8 mouse cellular contexts compared by ENCODE assay signal in genomic region chr2:168205681-168206631, GRCm38 (mm10). TPM values are rescaled to one million over a fixed set of nuclear protein-coding genes. Genes with fewer than 3 reads are reported as not detected.
DNase-seq lines count a peak whose midpoint lies in the region; ATAC-seq and TF ChIP-seq lines count a peak whose summit lies in the region.

No protein-coding gene starts in this region.

- no peak for TF ChIP-seq CTCF in hindbrain, postnatal 0 days (IDR thresholded peaks at IDR 0.05; ENCODE audit: low read depth)

- peak overlapping the region; percentile 78 for H3K27ac ChIP-seq in brown adipose tissue, adult 24 weeks (replicated peaks; ENCODE audit: low read depth, low read length)
- H3K27ac ChIP-seq in forebrain, embryonic 12.5 days, result peak overlapping the region; percentile 99
- peak overlapping the region; percentile 100 for H3K27ac ChIP-seq in hindbrain, postnatal 0 days
- H3K27ac ChIP-seq in limb, embryonic 11.5 days (replicated peaks; ENCODE audit: low read depth, low read length), result peak overlapping the region; percentile 100
- peak overlapping the region; percentile 99 for H3K27ac ChIP-seq in midbrain, embryonic 15.5 days
- peak overlapping the region; percentile 97 for H3K27ac ChIP-seq in stomach, embryonic 16.5 days (ENCODE audit: low read length)

- H3K27me3 ChIP-seq in forebrain, embryonic 12.5 days, result no peaks in the 10 kb centered on the region
- H3K27me3 ChIP-seq in hindbrain, postnatal 0 days (ENCODE audit: insufficient read depth, low read length), result no peaks in the 10 kb centered on the region
- no peaks in the 10 kb centered on the region for H3K27me3 ChIP-seq in limb, embryonic 11.5 days (ENCODE audit: control insufficient read depth, insufficient read depth, low read length)
- H3K27me3 ChIP-seq in midbrain, embryonic 15.5 days (replicated peaks), result no peaks in the 10 kb centered on the region
- no peaks in the 10 kb centered on the region for H3K27me3 ChIP-seq in stomach, embryonic 16.5 days (ENCODE audit: control insufficient read depth, insufficient read depth, low read length)

- under 1% methylated on average over 29 of the region's 49 CpGs for WGBS in forebrain, embryonic 12.5 days
- 0% methylated on average over 45 of the region's 49 CpGs for WGBS in hindbrain, postnatal 0 days
- WGBS in limb, embryonic 11.5 days, result under 1% methylated on average over 46 of the region's 49 CpGs
- under 1% methylated on average over 45 of the region's 49 CpGs for WGBS in midbrain, embryonic 15.5 days
- under 1% methylated on average over 46 of the region's 49 CpGs for WGBS in stomach, embryonic 16.5 days

- DNase-seq in heart, adult 11 months, result peak; percentile 92
- DNase-seq in heart, adult 8-10 months (ENCODE audit: low spot score), result no peak
- DNase-seq in hindbrain, postnatal 0 days (ENCODE audit: low spot score), result peak; percentile 56
- peak; percentile 62 for DNase-seq in limb, embryonic 11.5 days (ENCODE audit: low spot score)

- peak; percentile 28 for ATAC-seq in forebrain, embryonic 12.5 days (ENCODE audit: low FRiP score)
- peak; percentile 16 for ATAC-seq in hindbrain, postnatal 0 days
- ATAC-seq in limb, embryonic 11.5 days (ENCODE audit: insufficient number of reproducible peaks, low FRiP score, low TSS enrichment, low read depth), result no peak
- peak; percentile 31 for ATAC-seq in midbrain, embryonic 15.5 days (replicated peaks)
- ATAC-seq in stomach, embryonic 16.5 days (ENCODE audit: insufficient read depth, low FRiP score), result peak; percentile 26; the same call in 1 of the 2 replicates

- H3K9ac ChIP-seq in forebrain, embryonic 12.5 days, result peak overlapping the region; percentile 100
- H3K9ac ChIP-seq in hindbrain, postnatal 0 days (replicated peaks; ENCODE audit: low read length), result peak overlapping the region; percentile 100
- peak overlapping the region; percentile 100 for H3K9ac ChIP-seq in limb, embryonic 11.5 days (ENCODE audit: low read length)
- peak overlapping the region; percentile 100 for H3K9ac ChIP-seq in midbrain, embryonic 15.5 days
- H3K9ac ChIP-seq in stomach, embryonic 16.5 days (ENCODE audit: low read length), result peak overlapping the region; percentile 100

- no peaks in the 10 kb centered on the region for H3K9me3 ChIP-seq in forebrain, embryonic 12.5 days
- H3K9me3 ChIP-seq in hindbrain, postnatal 0 days (ENCODE audit: low read length), result no peaks in the 10 kb centered on the region
- no peaks in the 10 kb centered on the region for H3K9me3 ChIP-seq in limb, embryonic 11.5 days (ENCODE audit: control insufficient read depth, low read length)
- no peaks in the 10 kb centered on the region for H3K9me3 ChIP-seq in midbrain, embryonic 15.5 days
- H3K9me3 ChIP-seq in stomach, embryonic 16.5 days (replicated peaks; ENCODE audit: control insufficient read depth, low read length), result 0 out of 2 replicates have a peak, but pooled peaks cover 4% of the 10 kb centered on the region

- peaks cover 21% of the 10 kb centered on the region for H3K4me1 ChIP-seq in brown adipose tissue, adult 24 weeks (ENCODE audit: control insufficient read depth, insufficient read depth, insufficient read length, low read length)
- H3K4me1 ChIP-seq in forebrain, embryonic 12.5 days, result peaks cover 23% of the 10 kb centered on the region
- H3K4me1 ChIP-seq in hindbrain, postnatal 0 days (ENCODE audit: insufficient read depth, low read length), result peaks cover 5% of the 10 kb centered on the region; the same call in 1 of the 2 replicates
- peaks cover 5% of the 10 kb centered on the region for H3K4me1 ChIP-seq in limb, embryonic 11.5 days (ENCODE audit: control insufficient read depth, insufficient read depth, low read length)
- peaks cover 31% of the 10 kb centered on the region for H3K4me1 ChIP-seq in midbrain, embryonic 15.5 days
- H3K4me1 ChIP-seq in stomach, embryonic 16.5 days (ENCODE audit: control insufficient read depth, insufficient read depth, low read length), result peaks cover 21% of the 10 kb centered on the region

- H3K4me3 ChIP-seq in brown adipose tissue, adult 24 weeks (ENCODE audit: insufficient read depth, low read depth, low read length), result peak overlapping the region; percentile 100
- peak overlapping the region; percentile 99 for H3K4me3 ChIP-seq in forebrain, embryonic 12.5 days (replicated peaks)
- peak overlapping the region; percentile 98 for H3K4me3 ChIP-seq in hindbrain, postnatal 0 days (ENCODE audit: low read length)
- peak overlapping the region; percentile 100 for H3K4me3 ChIP-seq in limb, embryonic 11.5 days (ENCODE audit: low read depth, low read length)
- H3K4me3 ChIP-seq in midbrain, embryonic 15.5 days, result peak overlapping the region; percentile 83
- peak overlapping the region; percentile 90 for H3K4me3 ChIP-seq in stomach, embryonic 16.5 days (replicated peaks; ENCODE audit: low read length)

- peaks cover 46% of the 10 kb centered on the region for H3K36me3 ChIP-seq in forebrain, embryonic 12.5 days (replicated peaks)
- H3K36me3 ChIP-seq in hindbrain, postnatal 0 days (ENCODE audit: insufficient read depth, low read length), result peaks cover 18% of the 10 kb centered on the region; the same call in 1 of the 2 replicates
- H3K36me3 ChIP-seq in limb, embryonic 11.5 days (ENCODE audit: control insufficient read depth, insufficient read depth, low read length), result peaks cover 13% of the 10 kb centered on the region
- H3K36me3 ChIP-seq in midbrain, embryonic 15.5 days (replicated peaks), result peaks cover 13% of the 10 kb centered on the region
- peaks cover 18% of the 10 kb centered on the region; the same call in 1 of the 2 replicates for H3K36me3 ChIP-seq in stomach, embryonic 16.5 days (ENCODE audit: control insufficient read depth, insufficient read depth, low read length)

- peak overlapping the region; percentile 75 for H3K4me2 ChIP-seq in forebrain, embryonic 12.5 days
- H3K4me2 ChIP-seq in hindbrain, postnatal 0 days (ENCODE audit: low read depth, low read length), result peak overlapping the region; percentile 69
- peak overlapping the region; percentile 77 for H3K4me2 ChIP-seq in limb, embryonic 11.5 days (ENCODE audit: low read depth, severe bottlenecking)
- peak overlapping the region; percentile 70 for H3K4me2 ChIP-seq in midbrain, embryonic 15.5 days
- peak overlapping the region; percentile 89 for H3K4me2 ChIP-seq in stomach, embryonic 16.5 days (ENCODE audit: low read depth, low read length)

RNA-seq across cellular contexts. Expression of gene Adnp, which starts 1.0 kb away (rescaled TPM):
- total RNA-seq in heart, adult 8-10 months (2022), result 10 to 100 TPM; 23.1 to 24.3 (median 23.7) TPM
- polyA plus RNA-seq in brown adipose tissue, adult 24 weeks (2012; ENCODE audit: insufficient read depth, insufficient read length, missing spikeins), result 4.1 and 5.9 TPM in 2 replicates
- 3.5 and 10.8 TPM in 2 replicates for polyA plus RNA-seq in forebrain, embryonic 12.5 days (2016; fragmentation: Nextera tagmentation; extraction: Ambion mirVana)
- total RNA-seq in hindbrain, postnatal 0 days (2014; rRNA removed), result 37.5 and 47.1 TPM in 2 replicates
- 11.1 and 14.1 TPM in 2 replicates for polyA plus RNA-seq in hindbrain, postnatal 0 days (2015; fragmentation: Nextera tagmentation; extraction: Ambion mirVana)
- 12.2 and 19.8 TPM in 2 replicates for polyA plus RNA-seq in limb, embryonic 11.5 days (2014; fragmentation: Nextera tagmentation; extraction: Ambion mirVana)
- 13.9 and 15.9 TPM in 2 replicates for polyA plus RNA-seq in midbrain, embryonic 15.5 days (2015; fragmentation: Nextera tagmentation; extraction: Ambion mirVana)
- polyA plus RNA-seq in stomach, embryonic 16.5 days (2015; fragmentation: Nextera tagmentation; extraction: Ambion mirVana), result 1.0 and 1.4 TPM in 2 replicates

RNA-seq across cellular contexts. Expression of gene Gm20716, which starts 24.2 kb away (rescaled TPM):
- total RNA-seq in heart, adult 8-10 months (2022), result 10 to 100 TPM; 16.1 to 23.2 (median 19.1) TPM
- polyA plus RNA-seq in brown adipose tissue, adult 24 weeks (2012; ENCODE audit: insufficient read depth, insufficient read length, missing spikeins), result 25.1 and 26.9 TPM in 2 replicates
- 24.6 and 25.7 TPM in 2 replicates for polyA plus RNA-seq in forebrain, embryonic 12.5 days (2016; fragmentation: Nextera tagmentation; extraction: Ambion mirVana)
- total RNA-seq in hindbrain, postnatal 0 days (2014; rRNA removed), result 11.7 and 15.7 TPM in 2 replicates
- 14.3 and 14.4 TPM in 2 replicates for polyA plus RNA-seq in hindbrain, postnatal 0 days (2015; fragmentation: Nextera tagmentation; extraction: Ambion mirVana)
- polyA plus RNA-seq in limb, embryonic 11.5 days (2014; fragmentation: Nextera tagmentation; extraction: Ambion mirVana), result 27.8 and 28.5 TPM in 2 replicates
- 25.6 and 26.1 TPM in 2 replicates for polyA plus RNA-seq in midbrain, embryonic 15.5 days (2015; fragmentation: Nextera tagmentation; extraction: Ambion mirVana)
- polyA plus RNA-seq in stomach, embryonic 16.5 days (2015; fragmentation: Nextera tagmentation; extraction: Ambion mirVana), result 12.3 and 12.6 TPM in 2 replicates

RNA-seq across cellular contexts. Expression of gene Dpm1, which starts 24.4 kb away (rescaled TPM):
- 10 to 100 TPM; 63.2 to 95.5 (median 78.2) TPM for total RNA-seq in heart, adult 8-10 months (2022)
- 125 and 170 TPM in 2 replicates for polyA plus RNA-seq in brown adipose tissue, adult 24 weeks (2012; ENCODE audit: insufficient read depth, insufficient read length, missing spikeins)
- polyA plus RNA-seq in forebrain, embryonic 12.5 days (2016; fragmentation: Nextera tagmentation; extraction: Ambion mirVana), result 79.3 and 88.0 TPM in 2 replicates
- 82.9 and 200 TPM in 2 replicates for total RNA-seq in hindbrain, postnatal 0 days (2014; rRNA removed)
- polyA plus RNA-seq in hindbrain, postnatal 0 days (2015; fragmentation: Nextera tagmentation; extraction: Ambion mirVana), result 99.2 and 104 TPM in 2 replicates
- polyA plus RNA-seq in limb, embryonic 11.5 days (2014; fragmentation: Nextera tagmentation; extraction: Ambion mirVana), result 51.3 and 54.7 TPM in 2 replicates
- polyA plus RNA-seq in midbrain, embryonic 15.5 days (2015; fragmentation: Nextera tagmentation; extraction: Ambion mirVana), result 42.7 and 56.4 TPM in 2 replicates
- 96.2 and 118 TPM in 2 replicates for polyA plus RNA-seq in stomach, embryonic 16.5 days (2015; fragmentation: Nextera tagmentation; extraction: Ambion mirVana)

RNA-seq across cellular contexts. Expression of gene Mocs3, which starts 24.5 kb away (rescaled TPM):
- total RNA-seq in heart, adult 8-10 months (2022), result 1 to 10 TPM; 7.3 to 9.7 (median 7.8) TPM
- polyA plus RNA-seq in brown adipose tissue, adult 24 weeks (2012; ENCODE audit: insufficient read depth, insufficient read length, missing spikeins), result 4.0 and 5.9 TPM in 2 replicates
- 9.4 and 9.6 TPM in 2 replicates for polyA plus RNA-seq in forebrain, embryonic 12.5 days (2016; fragmentation: Nextera tagmentation; extraction: Ambion mirVana)
- 24.9 and 27.0 TPM in 2 replicates for total RNA-seq in hindbrain, postnatal 0 days (2014; rRNA removed)
- polyA plus RNA-seq in hindbrain, postnatal 0 days (2015; fragmentation: Nextera tagmentation; extraction: Ambion mirVana), result 7.8 and 8.2 TPM in 2 replicates
- 7.0 and 8.9 TPM in 2 replicates for polyA plus RNA-seq in limb, embryonic 11.5 days (2014; fragmentation: Nextera tagmentation; extraction: Ambion mirVana)
- 9.3 and 10.3 TPM in 2 replicates for polyA plus RNA-seq in midbrain, embryonic 15.5 days (2015; fragmentation: Nextera tagmentation; extraction: Ambion mirVana)
- polyA plus RNA-seq in stomach, embryonic 16.5 days (2015; fragmentation: Nextera tagmentation; extraction: Ambion mirVana), result 2.4 and 3.4 TPM in 2 replicates
